In genomic region chr1:92107996-92108395, GRCm38 (mm10) we compare ENCODE assay signal across 20 mouse cellular contexts.
"Had no signal": no experiment of that assay in that cellular context is flagged by ENCODE, and none has a peak within 500 bp of the region (broad histone marks: within the 10 kb centered on the region; RNA-seq: fewer than 3 reads in every experiment).

No protein-coding gene starts in this region.

- H3K27me3 ChIP-seq: midbrain, embryonic 12.5 days; neural tube, embryonic 13.5 days; neural tube, embryonic 15.5 days; stomach, embryonic 15.5 days had no signal

- H3K4me1 ChIP-seq: midbrain, embryonic 10.5 days; midbrain, embryonic 12.5 days had no signal

- H3K36me3 ChIP-seq: midbrain, embryonic 10.5 days; neural tube, embryonic 13.5 days; neural tube, embryonic 15.5 days; stomach, embryonic 15.5 days had no signal

- H3K4me3 ChIP-seq: midbrain, embryonic 10.5 days; midbrain, embryonic 12.5 days; myocyte; neural tube, embryonic 13.5 days; neural tube, embryonic 15.5 days; stomach, embryonic 15.5 days had no signal

- H3K9ac ChIP-seq: lung, embryonic 14.5 days; midbrain, embryonic 12.5 days; neural tube, embryonic 13.5 days; neural tube, embryonic 15.5 days; stomach, embryonic 15.5 days had no signal

- DNase-seq: lung, adult 18-20 months; lung, embryonic 14.5 days; lung, postnatal 10 days; lung, postnatal 4 days; midbrain, embryonic 14.5 days; retina, postnatal 1 day; right cerebral cortex, adult 18-20 months; right cerebral cortex, postnatal 25 days; right cerebral cortex, postnatal 4 days; spleen, adult 18-20 months; thymus, adult 2 months; thymus, postnatal 25 days; thymus, postnatal 4 days had no signal

- H3K27ac ChIP-seq: midbrain, embryonic 10.5 days; midbrain, embryonic 12.5 days; neural tube, embryonic 13.5 days; neural tube, embryonic 15.5 days; stomach, embryonic 15.5 days; stomach, postnatal 0 days had no signal

- H3K9me3 ChIP-seq: midbrain, embryonic 10.5 days; midbrain, embryonic 12.5 days; neural tube, embryonic 13.5 days; neural tube, embryonic 15.5 days; stomach, embryonic 15.5 days had no signal
